Mouse (Mus musculus): Measurements from ENCODE around the gene Klhdc10. TPM values are rescaled to one million over a fixed set of nuclear protein-coding genes. Genes with fewer than 3 reads are reported as not detected.

The Klhdc10 gene
- polyA plus RNA-seq, 1 experiment from 2014 or later, result 19.0 TPM

GRCm38 (mm10) chr6:30403465-30403864 lies 1.8 kb downstream of the Klhdc10 start:
- Histone ChIP-seq H3K4me3 (peak overlapping the region; percentile 36), H3K27me3 (replicated peaks) (no peaks in the 10 kb centered on the region), H3K4me1 (peaks cover 12% of the 10 kb centered on the region), H3K9me3 (no peaks in the 10 kb centered on the region), H3K27ac (replicated peaks) (no peak overlapping the region; the same call in 1 of the 2 replicates), H3K9ac (peak overlapping the region; percentile 73; the same call in 1 of the 2 replicates), H3K4me2 (peak overlapping the region; percentile 62), H3K36me3 (peaks cover 5% of the 10 kb centered on the region; the same call in 1 of the 2 replicates)
- WGBS, result 23% methylated on average over 4 of the region's 4 CpGs
- ATAC-seq (ENCODE audit: extremely low read depth, insufficient number of reproducible peaks, low FRiP score, low TSS enrichment), result no peak

- Histone ChIP-seq H3K4me1 (peaks cover 12% of the 10 kb centered on the region), H3K27me3 (replicated peaks) (no peaks in the 10 kb centered on the region), H3K9ac (no peak overlapping the region), H3K9me3 (no peaks in the 10 kb centered on the region), H3K36me3 (peaks cover 5% of the 10 kb centered on the region; the same call in 1 of the 2 replicates), H3K4me3 (no peak overlapping the region), H3K4me2 (0 out of 2 replicates have a peak overlapping the region, but pooled peaks have one; percentile 10), H3K27ac (replicated peaks) (peak overlapping the region; percentile 32; the same call in 1 of the 2 replicates)
- no peak for ATAC-seq (ENCODE audit: extremely low read depth, insufficient number of reproducible peaks, low FRiP score, low TSS enrichment)
- WGBS, result 78% methylated on average over 5 of the region's 5 CpGs
Observed at GRCm38 (mm10) chr6:30404671-30405070, 3.0 kb downstream of the Klhdc10 start.

- ATAC-seq (ENCODE audit: extremely low read depth, insufficient number of reproducible peaks, low FRiP score, low TSS enrichment), result no peak
- H3K27me3 ChIP-seq (replicated peaks), result no peaks in the 10 kb centered on the region
- H3K4me2 ChIP-seq, result no peak overlapping the region
- no peak overlapping the region for H3K27ac ChIP-seq (replicated peaks)
- H3K9ac ChIP-seq, result no peak overlapping the region
- H3K36me3 ChIP-seq, result peaks cover 5% of the 10 kb centered on the region; the same call in 1 of the 2 replicates
- 88% methylated on average over 4 of the region's 4 CpGs for WGBS
- no peaks in the 10 kb centered on the region for H3K9me3 ChIP-seq
- peaks cover 16% of the 10 kb centered on the region for H3K4me1 ChIP-seq
- H3K4me3 ChIP-seq, result no peak overlapping the region
Observed at GRCm38 (mm10) chr6:30408276-30408675, 6.6 kb downstream of the Klhdc10 start.

- H3K4me3 ChIP-seq, result no peak overlapping the region
- peaks cover 5% of the 10 kb centered on the region; the same call in 1 of the 2 replicates for H3K36me3 ChIP-seq
- H3K9me3 ChIP-seq, result no peaks in the 10 kb centered on the region
- H3K27me3 ChIP-seq (replicated peaks), result no peaks in the 10 kb centered on the region
- no peak overlapping the region for H3K27ac ChIP-seq (replicated peaks)
- 92% methylated on average over 7 of the region's 7 CpGs for WGBS
- no peak overlapping the region for H3K9ac ChIP-seq
- ATAC-seq (ENCODE audit: extremely low read depth, insufficient number of reproducible peaks, low FRiP score, low TSS enrichment), result no peak
- H3K4me2 ChIP-seq, result no peak overlapping the region
- peaks cover 8% of the 10 kb centered on the region for H3K4me1 ChIP-seq
Observed at GRCm38 (mm10) chr6:30409399-30410093, 7.9 kb downstream of the Klhdc10 start.

- no peaks in the 10 kb centered on the region for H3K27me3 ChIP-seq (replicated peaks)
- H3K9ac ChIP-seq, result no peak overlapping the region
- WGBS, result 77% methylated on average over 4 of the region's 4 CpGs
- H3K4me1 ChIP-seq, result peaks cover 4% of the 10 kb centered on the region; the same call in 1 of the 2 replicates
- no peak for ATAC-seq (ENCODE audit: extremely low read depth, insufficient number of reproducible peaks, low FRiP score, low TSS enrichment)
- H3K4me2 ChIP-seq, result no peak overlapping the region
- H3K9me3 ChIP-seq, result no peaks in the 10 kb centered on the region
- H3K4me3 ChIP-seq, result no peak overlapping the region
- H3K36me3 ChIP-seq, result peaks cover 5% of the 10 kb centered on the region; the same call in 1 of the 2 replicates
- H3K27ac ChIP-seq (replicated peaks), result no peak overlapping the region
Observed at GRCm38 (mm10) chr6:30411311-30411710, 9.6 kb downstream of the Klhdc10 start.

- Histone ChIP-seq H3K9ac (no peak overlapping the region), H3K4me1 (peaks cover 4% of the 10 kb centered on the region; the same call in 1 of the 2 replicates), H3K36me3 (peaks cover 26% of the 10 kb centered on the region), H3K4me2 (no peak overlapping the region), H3K27ac (replicated peaks) (no peak overlapping the region), H3K27me3 (replicated peaks) (no peaks in the 10 kb centered on the region), H3K4me3 (no peak overlapping the region), H3K9me3 (no peaks in the 10 kb centered on the region)
- WGBS, result 96% methylated on average over 2 of the region's 2 CpGs
- no peak for ATAC-seq (ENCODE audit: extremely low read depth, insufficient number of reproducible peaks, low FRiP score, low TSS enrichment)
Observed at GRCm38 (mm10) chr6:30416126-30416525, 14.5 kb downstream of the Klhdc10 start.

GRCm38 (mm10) chr6:30416801-30417200 lies 15.1 kb downstream of the Klhdc10 start:
- 74% methylated on average over 7 of the region's 7 CpGs for WGBS
- Histone ChIP-seq H3K36me3 (peaks cover 33% of the 10 kb centered on the region), H3K4me3 (no peak overlapping the region), H3K4me1 (peaks cover under 1% of the 10 kb centered on the region; the same call in 1 of the 2 replicates), H3K4me2 (no peak overlapping the region), H3K27ac (replicated peaks) (no peak overlapping the region), H3K9me3 (0 out of 2 replicates have a peak, but pooled peaks cover 3% of the 10 kb centered on the region), H3K27me3 (replicated peaks) (no peaks in the 10 kb centered on the region), H3K9ac (no peak overlapping the region)
- ATAC-seq (ENCODE audit: extremely low read depth, insufficient number of reproducible peaks, low FRiP score, low TSS enrichment), result no peak

GRCm38 (mm10) chr6:30432461-30433192 lies 31.0 kb downstream of the Klhdc10 start:
- no peak overlapping the region for H3K4me3 ChIP-seq
- H3K9me3 ChIP-seq, result no peaks in the 10 kb centered on the region
- ATAC-seq (ENCODE audit: extremely low read depth, insufficient number of reproducible peaks, low FRiP score, low TSS enrichment), result no peak
- H3K27me3 ChIP-seq (replicated peaks), result no peaks in the 10 kb centered on the region
- no peak overlapping the region for H3K4me2 ChIP-seq
- H3K4me1 ChIP-seq, result peaks cover 36% of the 10 kb centered on the region
- 49% methylated on average over 3 of the region's 3 CpGs for WGBS
- H3K9ac ChIP-seq, result no peak overlapping the region
- peak overlapping the region; percentile 71 for H3K27ac ChIP-seq (replicated peaks)
- H3K36me3 ChIP-seq, result peaks cover 9% of the 10 kb centered on the region

GRCm38 (mm10) chr6:30436476-30436875 lies 34.8 kb downstream of the Klhdc10 start:
- Histone ChIP-seq H3K4me2 (no peak overlapping the region), H3K36me3 (peaks cover 26% of the 10 kb centered on the region), H3K4me3 (no peak overlapping the region), H3K9ac (no peak overlapping the region), H3K4me1 (peaks cover 36% of the 10 kb centered on the region), H3K27ac (replicated peaks) (no peak overlapping the region), H3K9me3 (no peaks in the 10 kb centered on the region), H3K27me3 (replicated peaks) (no peaks in the 10 kb centered on the region)
- no peak for ATAC-seq (ENCODE audit: extremely low read depth, insufficient number of reproducible peaks, low FRiP score, low TSS enrichment)
- 90% methylated on average over 3 of the region's 3 CpGs for WGBS

GRCm38 (mm10) chr6:30437054-30437453 lies 35.4 kb downstream of the Klhdc10 start:
- Histone ChIP-seq H3K9me3 (no peaks in the 10 kb centered on the region), H3K9ac (no peak overlapping the region), H3K36me3 (peaks cover 31% of the 10 kb centered on the region), H3K4me2 (no peak overlapping the region), H3K27me3 (replicated peaks) (no peaks in the 10 kb centered on the region), H3K4me3 (no peak overlapping the region), H3K4me1 (peaks cover 32% of the 10 kb centered on the region), H3K27ac (replicated peaks) (no peak overlapping the region)
- ATAC-seq (ENCODE audit: extremely low read depth, insufficient number of reproducible peaks, low FRiP score, low TSS enrichment), result no peak
- WGBS, result 68% methylated on average over 3 of the region's 3 CpGs

- no peak overlapping the region for H3K27ac ChIP-seq (replicated peaks)
- no peak overlapping the region for H3K9ac ChIP-seq
- no peak overlapping the region for H3K4me3 ChIP-seq
- WGBS, result 92% methylated on average over 10 of the region's 10 CpGs
- H3K9me3 ChIP-seq, result no peaks in the 10 kb centered on the region
- no peak for ATAC-seq (ENCODE audit: extremely low read depth, insufficient number of reproducible peaks, low FRiP score, low TSS enrichment)
- peaks cover 50% of the 10 kb centered on the region for H3K36me3 ChIP-seq
- no peaks in the 10 kb centered on the region for H3K27me3 ChIP-seq (replicated peaks)
- H3K4me1 ChIP-seq, result peaks cover 19% of the 10 kb centered on the region
- H3K4me2 ChIP-seq, result no peak overlapping the region
Observed at GRCm38 (mm10) chr6:30439576-30439975, 37.9 kb downstream of the Klhdc10 start.

All from heart, embryonic 13.5 days (tissue).